Mouse (Mus musculus) heart, postnatal 0 days (tissue): ENCODE data around the gene Zfp318. TPM values are rescaled to one million over a fixed set of nuclear protein-coding genes. Genes with fewer than 3 reads are reported as not detected.
A peak's percentile ranks its signal among the peaks of the same experiment; 100 is the strongest.

Source experiments
- ATAC-seq: fragments of 200-750 bp; cut with Nextera tagmentation; 2 replicates; pipeline ENCODE4 v1.8.0; 2017; ENCODE audit warnings: low read depth, moderate number of reproducible peaks, moderate library complexity; ENCODE audit not compliant: insufficient read depth
- DNase-seq: peaks from one replicate; pipeline ENCODE4 v3.0.0-alpha.2; 2016; ENCODE audit warnings: low spot score
- H3K27ac ChIP-seq: fragments of 300-500 bp; sonication (generic); 2 replicates; pipeline ENCODE4 v1.5.1; 2014; ENCODE audit warnings: low read depth, mild to moderate bottlenecking
- H3K27me3 ChIP-seq: fragments of 300-500 bp; sonication (generic); 2 replicates; pipeline ENCODE4 v1.6.1; 2014; ENCODE audit warnings: low read length, mixed read lengths; ENCODE audit not compliant: control insufficient read depth, insufficient read depth
- H3K36me3 ChIP-seq: fragments of 300-500 bp; sonication (generic); replicated peaks from 2 replicates; pipeline ENCODE4 v1.6.1; 2014; ENCODE audit warnings: low read length, mixed read lengths; ENCODE audit not compliant: control insufficient read depth, insufficient read depth
- H3K4me1 ChIP-seq: fragments of 300-500 bp; sonication (generic); 2 replicates; pipeline ENCODE4 v1.6.1; 2014; ENCODE audit warnings: antibody characterized with exemption; ENCODE audit not compliant: control insufficient read depth, insufficient read depth
- H3K4me2 ChIP-seq: fragments of 300-500 bp; sonication (generic); 2 replicates; pipeline ENCODE4 v1.6.1; 2014; ENCODE audit warnings: low read depth, mild to moderate bottlenecking, low read length, moderate library complexity
- H3K4me3 ChIP-seq: fragments of 300-500 bp; sonication (generic); 2 replicates; pipeline ENCODE4 v1.5.1; 2014; ENCODE audit warnings: low read depth, low read length
- H3K9ac ChIP-seq: fragments of 300-500 bp; sonication (generic); replicated peaks from 2 replicates; pipeline ENCODE4 v1.6.1; 2014; ENCODE audit warnings: low read depth, low read length, mixed read lengths
- H3K9me3 ChIP-seq: fragments of 300-500 bp; sonication (generic); replicated peaks from 2 replicates; pipeline ENCODE4 v1.6.1; 2016; ENCODE audit warnings: low read length; ENCODE audit not compliant: control insufficient read depth
- CTCF ChIP-seq: IDR thresholded peaks from 2 replicates; pipeline ENCODE4 v1.5.1; 2016; ENCODE audit warnings: antibody characterized with exemption, control low read depth, low read depth
- EP300 ChIP-seq: IDR thresholded peaks from 2 replicates; pipeline ENCODE4 v1.6.1; 2016; ENCODE audit warnings: antibody characterized with exemption, low read depth
- WGBS: fragments of 180-500 bp; shearing (Covaris S2); extraction: QIAGEN DNeasy Blood & Tissue Kit; methylation state at CpG from one replicate; pipeline ENCODE4 v1.1.7; 2014; 5-methylcytosine and 5-hydroxymethylcytosine counted together
- polyA plus RNA-seq: library from polyadenylated mRNA; unstranded; fragments of >200 nt; fragmentation: Nextera tagmentation; extraction: Ambion mirVana; gene quantifications from 2 replicates; pipeline ENCODE4 v1.2.1, GENCODE M21; 2015
- total RNA-seq: library from RNA; depleted of rRNA; stranded (reverse); fragments of >200 nt; gene quantifications from 2 replicates; pipeline ENCODE4 v1.2.3, GENCODE M21; 2014; ENCODE audit warnings: low replicate concordance

The Zfp318 gene
- total and polyA plus RNA-seq, 2 experiments from 2014 or later = 4.4 to 18.1 TPM

DNA sequence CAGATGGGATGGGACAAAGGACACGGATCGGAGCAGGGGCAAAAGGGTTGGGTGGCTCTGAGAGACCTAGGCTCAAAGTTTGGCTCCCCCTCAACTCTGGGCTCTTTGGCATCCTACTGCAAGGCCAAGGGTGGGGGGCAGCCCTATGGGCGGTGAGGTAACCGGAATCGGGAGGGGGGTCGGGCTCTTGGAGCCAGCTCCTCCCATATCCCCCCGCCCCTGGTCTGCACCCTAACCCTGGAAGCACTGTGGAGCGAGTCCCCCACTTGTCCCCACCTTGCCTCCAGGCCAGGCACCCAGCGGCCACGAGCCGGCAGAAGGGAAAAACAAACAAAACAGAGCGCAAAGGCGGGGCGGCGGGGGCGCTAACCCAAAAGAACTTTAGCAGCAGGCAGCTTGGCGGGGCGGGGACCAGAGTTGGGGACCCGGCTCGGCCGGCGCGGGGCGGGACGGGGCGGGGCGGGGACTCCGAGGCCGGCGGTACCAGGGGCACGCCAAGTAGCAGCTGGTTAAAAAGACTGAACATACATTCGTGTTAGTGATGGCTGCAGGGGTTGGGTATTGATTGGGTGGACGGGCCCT is 71.7 kb downstream of the Zfp318 start:
- no peaks in the 10 kb centered on the region for H3K9me3 ChIP-seq
- no peaks in the 10 kb centered on the region for H3K36me3 ChIP-seq
- under 1% methylated on average over 33 of the region's 33 CpGs for whole genome bisulfite sequencing
- TF ChIP-seq CTCF = no peak
- TF ChIP-seq EP300 = no peak
- peaks cover 43% of the 10 kb centered on the region for H3K4me1 ChIP-seq
- DNase-seq (no peak), ATAC-seq (0 out of 2 replicates have a peak, but pooled peaks have one; percentile 12)
- H3K27ac ChIP-seq = no peak overlapping the region
- H3K27me3 ChIP-seq = peaks cover 57% of the 10 kb centered on the region
- H3K4me3 ChIP-seq = peak overlapping the region; percentile 38
- peak overlapping the region; percentile 6; the same call in 1 of the 2 replicates for H3K9ac ChIP-seq
- peak overlapping the region; percentile 75 for H3K4me2 ChIP-seq

DNA sequence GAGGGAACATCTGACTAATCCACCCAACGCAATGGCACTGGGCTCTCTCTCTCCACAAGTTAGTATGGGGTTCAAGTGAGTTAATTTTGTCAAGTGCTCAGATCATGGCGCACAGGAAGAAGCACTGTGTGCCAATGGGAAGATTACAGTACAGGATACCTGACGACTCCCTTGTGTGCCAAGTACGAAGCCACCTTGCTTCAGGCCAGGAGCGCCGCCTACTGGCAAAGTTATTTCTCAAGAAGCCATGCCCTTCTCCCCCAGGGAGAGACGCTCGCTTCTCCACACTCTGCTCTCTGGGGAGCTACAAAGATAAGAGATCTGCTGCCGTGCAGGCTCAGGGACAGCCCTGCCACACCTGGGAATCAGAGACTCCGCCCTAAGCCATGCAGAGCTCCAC is 74.3 kb downstream of the Zfp318 start:
- H3K36me3 ChIP-seq = no peaks in the 10 kb centered on the region
- peak overlapping the region; percentile 77 for H3K27ac ChIP-seq
- H3K4me3 ChIP-seq = no peak overlapping the region
- TF ChIP-seq EP300 (no peak), CTCF (peak; percentile 38)
- WGBS = 16% methylated on average over 10 of the region's 10 CpGs
- no peaks in the 10 kb centered on the region for H3K9me3 ChIP-seq
- no peak overlapping the region for H3K4me2 ChIP-seq
- peaks cover 55% of the 10 kb centered on the region for H3K4me1 ChIP-seq
- ATAC-seq (no peak), DNase-seq (no peak)
- peaks cover 61% of the 10 kb centered on the region for H3K27me3 ChIP-seq
- no peak overlapping the region for H3K9ac ChIP-seq

- peaks cover 55% of the 10 kb centered on the region for H3K4me1 ChIP-seq
- no peak overlapping the region for H3K4me3 ChIP-seq
- peaks cover 54% of the 10 kb centered on the region for H3K27me3 ChIP-seq
- peak overlapping the region; percentile 77 for H3K27ac ChIP-seq
- WGBS = 17% methylated on average over 3 of the region's 3 CpGs
- H3K9me3 ChIP-seq = no peaks in the 10 kb centered on the region
- DNase-seq = peak; percentile 71
- no peak overlapping the region for H3K9ac ChIP-seq
- TF ChIP-seq EP300 (peak; percentile 65; the same call in 1 of the 2 replicates), CTCF (no peak)
- no peak overlapping the region for H3K4me2 ChIP-seq
- no peaks in the 10 kb centered on the region for H3K36me3 ChIP-seq
- peak; percentile 84 for ATAC-seq
These were observed 74.9 kb downstream of the Zfp318 start for GRCm38 (mm10) chr17:46458439-46458838.

GRCm38 (mm10) chr17:46460673-46461072 is 77.1 kb downstream of the Zfp318 start:
- no peak for ATAC-seq
- H3K4me1 ChIP-seq = peaks cover 36% of the 10 kb centered on the region
- H3K27me3 ChIP-seq = peaks cover 35% of the 10 kb centered on the region
- H3K36me3 ChIP-seq = no peaks in the 10 kb centered on the region
- WGBS = 2% methylated on average over 28 of the region's 32 CpGs
- TF ChIP-seq EP300 (no peak), CTCF (no peak)
- no peak for DNase-seq
- H3K9me3 ChIP-seq = no peaks in the 10 kb centered on the region
- H3K4me2 ChIP-seq = peak overlapping the region; percentile 68
- H3K27ac ChIP-seq = no peak overlapping the region
- peak overlapping the region; percentile 48 for H3K9ac ChIP-seq
- H3K4me3 ChIP-seq = peak overlapping the region; percentile 40

DNA sequence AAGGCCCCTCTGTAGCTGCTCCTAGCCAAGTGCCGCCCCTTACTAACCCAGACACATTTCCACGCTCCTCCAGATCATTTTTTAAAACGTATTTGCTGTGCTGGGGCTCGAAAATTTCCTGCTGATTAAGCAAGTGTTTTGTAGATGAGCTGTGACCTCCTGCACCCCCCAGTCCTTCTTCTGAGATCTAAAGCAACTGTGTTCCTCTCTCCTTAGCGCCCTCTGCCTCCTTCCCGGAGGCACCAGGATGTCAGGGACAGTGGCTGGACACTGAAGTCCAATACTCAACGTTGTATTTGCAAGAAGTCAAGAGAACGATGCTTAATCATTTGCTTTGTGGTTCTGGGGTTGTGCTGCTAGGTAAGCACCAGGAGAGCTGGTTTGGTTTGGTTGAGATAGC is 77.8 kb downstream of the Zfp318 start:
- Histone ChIP-seq H3K36me3 (no peaks in the 10 kb centered on the region), H3K4me3 (peak overlapping the region; percentile 40)

DNA sequence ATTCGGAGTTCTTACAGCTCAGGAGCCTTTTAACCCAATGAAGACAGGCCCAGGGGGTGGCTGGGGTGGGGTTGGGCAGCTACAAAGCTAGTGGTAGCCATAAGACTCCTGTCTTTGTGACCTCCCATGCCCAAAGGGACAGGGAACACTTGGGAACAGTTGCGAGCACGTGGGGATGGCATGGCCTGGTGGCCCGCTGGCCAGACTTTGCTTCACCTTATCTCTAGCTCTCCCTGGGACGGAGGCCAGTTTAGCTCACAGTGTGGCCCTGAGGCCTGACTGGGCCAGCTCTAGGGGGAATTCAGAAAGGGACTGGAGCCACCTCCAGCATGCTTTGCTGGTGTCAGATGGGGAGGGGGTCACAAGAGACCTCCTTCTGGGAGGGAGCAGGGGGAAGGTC is 78.7 kb downstream of the Zfp318 start:
- no peak for TF ChIP-seq EP300
- no peak for TF ChIP-seq CTCF
- Histone ChIP-seq H3K27me3 (peaks cover 23% of the 10 kb centered on the region), H3K27ac (peak overlapping the region; percentile 41; the same call in 1 of the 2 replicates), H3K4me2 (no peak overlapping the region), H3K36me3 (no peaks in the 10 kb centered on the region), H3K4me3 (no peak overlapping the region), H3K4me1 (peaks cover 34% of the 10 kb centered on the region), H3K9ac (no peak overlapping the region), H3K9me3 (no peaks in the 10 kb centered on the region)
- ATAC-seq (peak; percentile 56), DNase-seq (peak; percentile 59)
- WGBS = 33% methylated on average over 5 of the region's 5 CpGs

More for the DNA sequence above, 77.8 kb downstream of the Zfp318 start:
- no peak for DNase-seq
- H3K27ac ChIP-seq = no peak overlapping the region
- no peaks in the 10 kb centered on the region for H3K9me3 ChIP-seq
- 0 out of 2 replicates have a peak, but pooled peaks have one; percentile 6 for TF ChIP-seq CTCF
- TF ChIP-seq EP300 = no peak
- H3K4me1 ChIP-seq = peaks cover 34% of the 10 kb centered on the region
- 26% methylated on average over 8 of the region's 8 CpGs for WGBS
- peaks cover 28% of the 10 kb centered on the region for H3K27me3 ChIP-seq
- H3K9ac ChIP-seq = peak overlapping the region; percentile 48
- peak overlapping the region; percentile 68 for H3K4me2 ChIP-seq
- no peak for ATAC-seq
